25 mouse cellular contexts compared by ENCODE assay signal in genomic region chrX:139722350-139722749, GRCm38 (mm10). TPM values are rescaled to one million over a fixed set of nuclear protein-coding genes. Genes with fewer than 3 reads are reported as not detected.
"Had no signal": no experiment of that assay in that cellular context is flagged by ENCODE, and none has a peak within 500 bp of the region (broad histone marks: within the 10 kb centered on the region; RNA-seq: fewer than 3 reads in every experiment).

No protein-coding gene starts in this region.

- H3K36me3 ChIP-seq: neural tube, embryonic 12.5 days; neural tube, embryonic 13.5 days; neural tube, embryonic 15.5 days; stomach, embryonic 15.5 days had no signal

- H3K9ac ChIP-seq: neural tube, embryonic 12.5 days; neural tube, embryonic 13.5 days; neural tube, embryonic 15.5 days; stomach, embryonic 15.5 days had no signal

- H3K9me3 ChIP-seq: neural tube, embryonic 12.5 days; neural tube, embryonic 13.5 days; neural tube, embryonic 15.5 days; stomach, embryonic 15.5 days had no signal

- H3K27ac ChIP-seq: neural tube, embryonic 12.5 days; neural tube, embryonic 13.5 days; neural tube, embryonic 15.5 days; stomach, embryonic 15.5 days; stomach, postnatal 0 days had no signal

- H3K4me3 ChIP-seq: neural tube, embryonic 12.5 days; neural tube, embryonic 13.5 days; neural tube, embryonic 15.5 days; stomach, embryonic 15.5 days had no signal

- H3K4me2 ChIP-seq: neural tube, embryonic 12.5 days; neural tube, embryonic 13.5 days; neural tube, embryonic 15.5 days; stomach, embryonic 15.5 days had no signal

- DNase-seq: retina, postnatal 1 day; right cerebral cortex, adult 18-20 months; right cerebral cortex, postnatal 14 days; right cerebral cortex, postnatal 25 days; right cerebral cortex, postnatal 4 days; spleen, adult 18-20 months; thymus, adult 18-20 months; thymus, adult 2 months; thymus, postnatal 14 days; thymus, postnatal 25 days; thymus, postnatal 36 days; thymus, postnatal 4 days had no signal

- H3K4me1 ChIP-seq: neural tube, embryonic 12.5 days; neural tube, embryonic 13.5 days; neural tube, embryonic 15.5 days; stomach, embryonic 15.5 days had no signal

- H3K27me3 ChIP-seq: neural tube, embryonic 12.5 days; neural tube, embryonic 15.5 days; stomach, embryonic 15.5 days had no signal

RNA-seq across cellular contexts. Expression of gene Gm15013, which starts 8.1 kb away (rescaled TPM):
- total RNA-seq: neutrophil, adult 5-6 weeks had no signal
- polyA plus RNA-seq: neural tube, embryonic 13.5 days; neural tube, embryonic 14.5 days; neural tube, embryonic 15.5 days; small intestine, adult 2 months; spleen, adult 2 months; testis, adult 2 months; thymus, adult 2 months; urinary bladder, adult 2 months had no signal

RNA-seq across cellular contexts. Expression of gene Ripply1, which starts 59.8 kb away (rescaled TPM):
- total RNA-seq: neutrophil, adult 5-6 weeks had no signal
- polyA plus RNA-seq: neural tube, embryonic 12.5 days; neural tube, embryonic 13.5 days; neural tube, embryonic 14.5 days; small intestine, adult 2 months; spleen, adult 2 months; stomach, embryonic 14.5 days; stomach, embryonic 15.5 days; stomach, postnatal 0 days; testis, adult 2 months; thymus, postnatal 0 days; urinary bladder, adult 2 months had no signal
